Mouse (Mus musculus): ENCODE measurements around the gene Map3k1. TPM values are rescaled to one million over a fixed set of nuclear protein-coding genes. Genes with fewer than 3 reads are reported as not detected.
A peak's percentile ranks its signal among the peaks of the same experiment; 100 is the strongest.

Map3k1 gene
- polyA plus RNA-seq, 1 experiment from 2014 or later: 15.7 TPM

- Histone ChIP-seq H3K9ac (ENCODE audit: low read length) (peak overlapping the region; percentile 52), H3K4me1 (ENCODE audit: control insufficient read depth in 2 of 2, insufficient read depth in 2 of 2, low read length in 2 of 2) (peaks cover 18 to 63% of the 10 kb centered on the region in 2 experiments), H3K4me2 (ENCODE audit: low read length) (peak overlapping the region; percentile 54), H3K9me3 (ENCODE audit: control insufficient read depth, low read length) (no peaks in the 10 kb centered on the region), H3K27me3 (ENCODE audit: control insufficient read depth, insufficient read depth, low read length) (no peaks in the 10 kb centered on the region), H3K4me3 (ENCODE audit: control insufficient read depth in 1 of 2, insufficient read depth in 1 of 2, low read depth in 1 of 2, low read length in 2 of 2) (peak overlapping the region in 1 of 2 experiments; percentile 9; a peak in 1 of 4 replicates), H3K36me3 (ENCODE audit: control insufficient read depth, insufficient read depth, low read length) (no peaks in the 10 kb centered on the region), H3K27ac (replicated peaks in 1 of 2; ENCODE audit: control insufficient read depth in 1 of 2, insufficient read depth in 1 of 2, low read depth in 2 of 2, low read length in 2 of 2) (peak overlapping the region; percentile 15 to 53; a peak in 3 of 4 replicates)
- no peak for ATAC-seq (ENCODE audit: insufficient number of reproducible peaks, insufficient read depth, low FRiP score, low read depth)
- 56% methylated on average over 10 of the region's 10 CpGs for WGBS
Measured at GRCm38 (mm10) chr13:111804951-111805673, 3.7 kb downstream of the Map3k1 start.

GRCm38 (mm10) chr13:111804189-111804588, 4.6 kb downstream of the Map3k1 start:
- ATAC-seq (ENCODE audit: insufficient number of reproducible peaks, insufficient read depth, low FRiP score, low read depth): no peak
- H3K9ac ChIP-seq (ENCODE audit: low read length): no peak overlapping the region
- WGBS: 72% methylated on average over 8 of the region's 8 CpGs
- H3K4me2 ChIP-seq (ENCODE audit: low read length): no peak overlapping the region
- no peak overlapping the region for H3K4me3 ChIP-seq (ENCODE audit: control insufficient read depth in 1 of 2, insufficient read depth in 1 of 2, low read depth in 1 of 2, low read length in 2 of 2)
- no peaks in the 10 kb centered on the region for H3K9me3 ChIP-seq (ENCODE audit: control insufficient read depth, low read length)
- H3K36me3 ChIP-seq (ENCODE audit: control insufficient read depth, insufficient read depth, low read length): no peaks in the 10 kb centered on the region
- no peaks in the 10 kb centered on the region for H3K27me3 ChIP-seq (ENCODE audit: control insufficient read depth, insufficient read depth, low read length)
- no peak overlapping the region for H3K27ac ChIP-seq (replicated peaks in 1 of 2; ENCODE audit: control insufficient read depth in 1 of 2, insufficient read depth in 1 of 2, low read depth in 2 of 2, low read length in 2 of 2)
- H3K4me1 ChIP-seq (ENCODE audit: control insufficient read depth in 2 of 2, insufficient read depth in 2 of 2, low read length in 2 of 2): peaks cover 20 to 63% of the 10 kb centered on the region in 2 experiments

GRCm38 (mm10) chr13:111803506-111803905, 5.3 kb downstream of the Map3k1 start:
- Histone ChIP-seq H3K4me3 (ENCODE audit: control insufficient read depth in 1 of 2, insufficient read depth in 1 of 2, low read depth in 1 of 2, low read length in 2 of 2) (no peak overlapping the region), H3K4me1 (ENCODE audit: control insufficient read depth in 2 of 2, insufficient read depth in 2 of 2, low read length in 2 of 2) (peaks cover 26 to 70% of the 10 kb centered on the region in 2 experiments), H3K36me3 (ENCODE audit: control insufficient read depth, insufficient read depth, low read length) (no peaks in the 10 kb centered on the region), H3K9ac (ENCODE audit: low read length) (no peak overlapping the region), H3K27me3 (ENCODE audit: control insufficient read depth, insufficient read depth, low read length) (no peaks in the 10 kb centered on the region), H3K9me3 (ENCODE audit: control insufficient read depth, low read length) (no peaks in the 10 kb centered on the region), H3K4me2 (ENCODE audit: low read length) (no peak overlapping the region), H3K27ac (replicated peaks in 1 of 2; ENCODE audit: control insufficient read depth in 1 of 2, insufficient read depth in 1 of 2, low read depth in 2 of 2, low read length in 2 of 2) (no peak overlapping the region)
- no peak for ATAC-seq (ENCODE audit: insufficient number of reproducible peaks, insufficient read depth, low FRiP score, low read depth)
- 62% methylated on average over 6 of the region's 6 CpGs for WGBS

GRCm38 (mm10) chr13:111802900-111803299, 5.9 kb downstream of the Map3k1 start:
- 79% methylated on average over 11 of the region's 11 CpGs for WGBS
- no peaks in the 10 kb centered on the region for H3K27me3 ChIP-seq (ENCODE audit: control insufficient read depth, insufficient read depth, low read length)
- no peaks in the 10 kb centered on the region for H3K36me3 ChIP-seq (ENCODE audit: control insufficient read depth, insufficient read depth, low read length)
- no peak overlapping the region for H3K4me3 ChIP-seq (ENCODE audit: control insufficient read depth in 1 of 2, insufficient read depth in 1 of 2, low read depth in 1 of 2, low read length in 2 of 2)
- no peaks in the 10 kb centered on the region for H3K9me3 ChIP-seq (ENCODE audit: control insufficient read depth, low read length)
- no peak overlapping the region for H3K27ac ChIP-seq (replicated peaks in 1 of 2; ENCODE audit: control insufficient read depth in 1 of 2, insufficient read depth in 1 of 2, low read depth in 2 of 2, low read length in 2 of 2)
- H3K9ac ChIP-seq (ENCODE audit: low read length): no peak overlapping the region; the same call in 1 of the 2 replicates
- peaks cover 32 to 76% of the 10 kb centered on the region in 2 experiments for H3K4me1 ChIP-seq (ENCODE audit: control insufficient read depth in 2 of 2, insufficient read depth in 2 of 2, low read length in 2 of 2)
- no peak overlapping the region for H3K4me2 ChIP-seq (ENCODE audit: low read length)
- ATAC-seq (ENCODE audit: insufficient number of reproducible peaks, insufficient read depth, low FRiP score, low read depth): no peak

GRCm38 (mm10) chr13:111802271-111802665, 6.5 kb downstream of the Map3k1 start:
- Histone ChIP-seq H3K36me3 (ENCODE audit: control insufficient read depth, insufficient read depth, low read length) (no peaks in the 10 kb centered on the region), H3K27ac (replicated peaks in 1 of 2; ENCODE audit: control insufficient read depth in 1 of 2, insufficient read depth in 1 of 2, low read depth in 2 of 2, low read length in 2 of 2) (no peak overlapping the region), H3K27me3 (ENCODE audit: control insufficient read depth, insufficient read depth, low read length) (no peaks in the 10 kb centered on the region), H3K9ac (ENCODE audit: low read length) (no peak overlapping the region), H3K4me1 (ENCODE audit: control insufficient read depth in 2 of 2, insufficient read depth in 2 of 2, low read length in 2 of 2) (peaks cover 38 to 82% of the 10 kb centered on the region in 2 experiments), H3K4me2 (ENCODE audit: low read length) (no peak overlapping the region), H3K4me3 (ENCODE audit: control insufficient read depth in 1 of 2, insufficient read depth in 1 of 2, low read depth in 1 of 2, low read length in 2 of 2) (no peak overlapping the region), H3K9me3 (ENCODE audit: control insufficient read depth, low read length) (no peaks in the 10 kb centered on the region)
- 84% methylated on average over 2 of the region's 2 CpGs for WGBS
- ATAC-seq (ENCODE audit: insufficient number of reproducible peaks, insufficient read depth, low FRiP score, low read depth): no peak

- Histone ChIP-seq H3K36me3 (ENCODE audit: control insufficient read depth, insufficient read depth, low read length) (no peaks in the 10 kb centered on the region), H3K27me3 (ENCODE audit: control insufficient read depth, insufficient read depth, low read length) (no peaks in the 10 kb centered on the region), H3K4me3 (ENCODE audit: control insufficient read depth in 1 of 2, insufficient read depth in 1 of 2, low read depth in 1 of 2, low read length in 2 of 2) (no peak overlapping the region), H3K27ac (replicated peaks in 1 of 2; ENCODE audit: control insufficient read depth in 1 of 2, insufficient read depth in 1 of 2, low read depth in 2 of 2, low read length in 2 of 2) (no peak overlapping the region), H3K4me2 (ENCODE audit: low read length) (no peak overlapping the region), H3K4me1 (ENCODE audit: control insufficient read depth in 2 of 2, insufficient read depth in 2 of 2, low read length in 2 of 2) (peaks cover 41 to 86% of the 10 kb centered on the region in 2 experiments), H3K9me3 (ENCODE audit: control insufficient read depth, low read length) (no peaks in the 10 kb centered on the region), H3K9ac (ENCODE audit: low read length) (0 out of 2 replicates have a peak overlapping the region, but pooled peaks have one; percentile 6)
- no peak for ATAC-seq (ENCODE audit: insufficient number of reproducible peaks, insufficient read depth, low FRiP score, low read depth)
- 72% methylated on average over 10 of the region's 10 CpGs for WGBS
Measured at GRCm38 (mm10) chr13:111801662-111802270, 7.0 kb downstream of the Map3k1 start.

- Histone ChIP-seq H3K27me3 (ENCODE audit: control insufficient read depth, insufficient read depth, low read length) (no peaks in the 10 kb centered on the region), H3K9me3 (ENCODE audit: control insufficient read depth, low read length) (no peaks in the 10 kb centered on the region), H3K27ac (replicated peaks in 1 of 2; ENCODE audit: control insufficient read depth in 1 of 2, insufficient read depth in 1 of 2, low read depth in 2 of 2, low read length in 2 of 2) (no peak overlapping the region), H3K36me3 (ENCODE audit: control insufficient read depth, insufficient read depth, low read length) (no peaks in the 10 kb centered on the region), H3K4me2 (ENCODE audit: low read length) (no peak overlapping the region), H3K9ac (ENCODE audit: low read length) (no peak overlapping the region), H3K4me1 (ENCODE audit: control insufficient read depth in 2 of 2, insufficient read depth in 2 of 2, low read length in 2 of 2) (peaks cover 48 to 88% of the 10 kb centered on the region in 2 experiments), H3K4me3 (ENCODE audit: control insufficient read depth in 1 of 2, insufficient read depth in 1 of 2, low read depth in 1 of 2, low read length in 2 of 2) (no peak overlapping the region)
- no peak for ATAC-seq (ENCODE audit: insufficient number of reproducible peaks, insufficient read depth, low FRiP score, low read depth)
- WGBS: 55% methylated on average over 4 of the region's 4 CpGs
Measured at GRCm38 (mm10) chr13:111800866-111801265, 7.9 kb downstream of the Map3k1 start.

Measured in heart, embryonic 14.5 days (tissue).